In the genomic region with DNA sequence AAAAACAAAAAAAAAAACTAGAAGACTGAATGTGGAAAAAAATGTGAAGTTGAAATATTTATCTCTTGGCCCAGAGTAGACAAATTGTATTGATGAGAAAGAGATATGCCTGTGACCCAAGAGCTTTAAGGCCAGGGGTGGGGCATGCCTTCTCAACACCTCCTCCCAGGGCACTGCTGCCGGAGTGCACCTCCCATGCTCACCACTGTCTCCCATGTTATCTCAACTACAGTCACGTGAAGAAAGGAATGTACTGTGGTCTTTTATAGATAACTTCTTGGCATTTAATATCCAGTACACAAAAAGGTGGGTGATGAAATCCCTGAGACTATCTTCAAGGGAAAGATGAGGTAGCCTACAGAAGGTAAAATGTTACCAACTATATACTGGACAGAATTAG, we compare ENCODE assay signal across 24 mouse cellular contexts.
DNase-seq lines count a peak whose midpoint lies in the region; ATAC-seq and TF ChIP-seq lines count a peak whose summit lies in the region.
"Had no signal": no experiment of that assay in that cellular context is flagged by ENCODE, and none has a peak within 500 bp of the region (broad histone marks: within the 10 kb centered on the region; RNA-seq: fewer than 3 reads in every experiment).

No protein-coding gene starts in this region.

- H3K4me2 ChIP-seq in heart, embryonic 15.5 days, result no peak overlapping the region
- H3K4me2 ChIP-seq in liver, embryonic 14.5 days (ENCODE audit: low read depth), result peak overlapping the region; percentile 33
- no peak overlapping the region for H3K4me2 ChIP-seq in stomach, postnatal 0 days (replicated peaks; ENCODE audit: low read depth)
- H3K4me2 ChIP-seq: embryonic facial prominence, embryonic 15.5 days; hindbrain, embryonic 12.5 days; midbrain, embryonic 11.5 days; neural tube, embryonic 12.5 days had no signal

- WGBS in heart, embryonic 15.5 days, result 16% methylated on average over 2 of the region's 2 CpGs
- 16% methylated on average over 2 of the region's 2 CpGs for WGBS in liver, embryonic 14.5 days (ENCODE audit: insufficient replicate concordance)
- WGBS in stomach, postnatal 0 days, result 54% methylated on average over 2 of the region's 2 CpGs

- TF ChIP-seq CTCF in liver, embryonic 14.5 days (IDR thresholded peaks at IDR 0.05; ENCODE audit: low read depth), result no peak
- no peak for TF ChIP-seq CTCF in stomach, postnatal 0 days (IDR thresholded peaks at IDR 0.05; ENCODE audit: low read depth)

- ATAC-seq in heart, embryonic 15.5 days (replicated peaks; ENCODE audit: insufficient number of reproducible peaks, insufficient read depth, low FRiP score, low read depth), result no peak
- peak; percentile 43; the same call in 1 of the 2 replicates for ATAC-seq in common myeloid progenitor, adult 5-6 weeks (replicated peaks; ENCODE audit: low read depth, poor library complexity, severe bottlenecking)
- peak; percentile 97 for ATAC-seq in liver, embryonic 14.5 days (ENCODE audit: insufficient read depth)
- no peak for ATAC-seq in stomach, postnatal 0 days (ENCODE audit: low FRiP score, low TSS enrichment)
- ATAC-seq: activated CD4-positive, CD25-positive, alpha-beta regulatory T cell, adult 4 months had no signal

- H3K4me3 ChIP-seq in heart, embryonic 15.5 days, result no peak overlapping the region
- no peak overlapping the region for H3K4me3 ChIP-seq in liver, embryonic 14.5 days (ENCODE audit: insufficient read depth in 1 of 2, low read depth in 2 of 2, low read length in 2 of 2)
- no peak overlapping the region for H3K4me3 ChIP-seq in stomach, postnatal 0 days (ENCODE audit: low read depth, low read length)
- H3K4me3 ChIP-seq: embryonic facial prominence, embryonic 15.5 days; heart, embryonic 10.5 days; hindbrain, embryonic 12.5 days; left cerebral cortex, adult 2 months; limb, embryonic 10.5 days; neural tube, embryonic 12.5 days had no signal

- H3K27ac ChIP-seq in heart, embryonic 15.5 days, result 0 out of 2 replicates have a peak overlapping the region, but pooled peaks have one; percentile 32
- no peak overlapping the region for H3K27ac ChIP-seq in liver, embryonic 14.5 days
- H3K27ac ChIP-seq in stomach, postnatal 0 days (replicated peaks), result no peak overlapping the region
- H3K27ac ChIP-seq: embryonic facial prominence, embryonic 15.5 days; heart, embryonic 10.5 days; hindbrain, embryonic 12.5 days; left cerebral cortex, adult 2 months; limb, embryonic 10.5 days; neural tube, embryonic 12.5 days had no signal

- DNase-seq in heart, adult 9 months (ENCODE audit: low spot score in 2 of 2), result no peak
- DNase-seq in liver, embryonic 14.5 days (ENCODE audit: low read depth in 3 of 3, low spot score in 3 of 3), result peak; percentile 42 to 56 (median 55)
- DNase-seq in stomach, postnatal 0 days (ENCODE audit: low spot score), result peak; percentile 7
- DNase-seq in kidney, adult 8-10 months, result no peak
- no peak for DNase-seq in lung, postnatal 4 days
- DNase-seq: adrenal gland, postnatal 10 days; cerebellum, adult 11-12 months; cerebellum, postnatal 25 days; gastrocnemius, postnatal 14 days; kidney, adult 9 months; kidney, postnatal 25 days; lung, adult 18-20 months; lung, postnatal 14 days; thymus, postnatal 14 days had no signal

- peaks cover 43% of the 10 kb centered on the region for H3K4me1 ChIP-seq in heart, embryonic 15.5 days (replicated peaks)
- peaks cover 2 to 17% of the 10 kb centered on the region in 2 experiments; a peak in 3 of 4 replicates for H3K4me1 ChIP-seq in liver, embryonic 14.5 days (replicated peaks; ENCODE audit: control insufficient read depth in 2 of 2, insufficient read depth in 2 of 2, low read length in 1 of 2)
- H3K4me1 ChIP-seq in stomach, postnatal 0 days (replicated peaks; ENCODE audit: control insufficient read depth, insufficient read depth), result no peaks in the 10 kb centered on the region
- H3K4me1 ChIP-seq: neural tube, embryonic 12.5 days had no signal

- no peaks in the 10 kb centered on the region for H3K9me3 ChIP-seq in heart, embryonic 15.5 days (replicated peaks)
- no peaks in the 10 kb centered on the region for H3K9me3 ChIP-seq in liver, embryonic 14.5 days (ENCODE audit: control insufficient read depth, low read length)
- H3K9me3 ChIP-seq in stomach, postnatal 0 days (ENCODE audit: control insufficient read depth, low read length), result no peaks in the 10 kb centered on the region
- H3K9me3 ChIP-seq: embryonic facial prominence, embryonic 15.5 days; heart, embryonic 10.5 days; hindbrain, embryonic 12.5 days; limb, embryonic 10.5 days; neural tube, embryonic 12.5 days had no signal

- H3K27me3 ChIP-seq in heart, embryonic 15.5 days, result no peaks in the 10 kb centered on the region
- H3K27me3 ChIP-seq in liver, embryonic 14.5 days (ENCODE audit: control insufficient read depth, insufficient read depth, low read length), result no peaks in the 10 kb centered on the region
- no peaks in the 10 kb centered on the region for H3K27me3 ChIP-seq in stomach, postnatal 0 days (ENCODE audit: control insufficient read depth, insufficient read depth, low read length)
- H3K27me3 ChIP-seq: embryonic facial prominence, embryonic 15.5 days; hindbrain, embryonic 12.5 days; neural tube, embryonic 12.5 days had no signal

- no peak overlapping the region for H3K9ac ChIP-seq in heart, embryonic 15.5 days
- no peak overlapping the region for H3K9ac ChIP-seq in liver, embryonic 14.5 days (replicated peaks)
- no peak overlapping the region for H3K9ac ChIP-seq in stomach, postnatal 0 days (ENCODE audit: low read length)
- H3K9ac ChIP-seq: embryonic facial prominence, embryonic 15.5 days; hindbrain, embryonic 12.5 days; neural tube, embryonic 12.5 days had no signal

- H3K36me3 ChIP-seq in heart, embryonic 15.5 days, result peaks cover 5% of the 10 kb centered on the region; the same call in 1 of the 2 replicates
- no peaks in the 10 kb centered on the region for H3K36me3 ChIP-seq in liver, embryonic 14.5 days (replicated peaks; ENCODE audit: control insufficient read depth, insufficient read depth, low read depth)
- H3K36me3 ChIP-seq in stomach, postnatal 0 days (ENCODE audit: control insufficient read depth, insufficient read depth, low read length), result no peaks in the 10 kb centered on the region
- H3K36me3 ChIP-seq: embryonic facial prominence, embryonic 15.5 days; heart, embryonic 10.5 days; hindbrain, embryonic 12.5 days; limb, embryonic 10.5 days; neural tube, embryonic 12.5 days had no signal

- peak; percentile 24; the same call in 1 of the 2 replicates for TF ChIP-seq EP300 in liver, embryonic 14.5 days (IDR thresholded peaks at IDR 0.05; ENCODE audit: low read depth)
- no peak for TF ChIP-seq EP300 in stomach, postnatal 0 days (optimal IDR thresholded peaks at IDR 0.05)

Comparison
In these comparisons a context has a peak if more than half of its experiments do, and no peak if none do; other contexts are left out.
1. ATAC-seq: peak in common myeloid progenitor, adult 5-6 weeks (single experiment) and liver, embryonic 14.5 days (single experiment); none in heart, embryonic 15.5 days (single experiment) and stomach, postnatal 0 days (single experiment).
2. DNase-seq: peak in liver, embryonic 14.5 days (3 of 3) and stomach, postnatal 0 days (single experiment); none in heart, adult 9 months (0 of 2), kidney, adult 8-10 months (0 of 2) and lung, postnatal 4 days (0 of 2).